Mouse (Mus musculus): ENCODE measurements at regions not wholly inside any gene's neighbourhood (a gene's known extent, or its start where the extent isn't known, plus 50 kb on each side); places are given as distances from the start of the nearest gene placed in this dataset.

- peak; percentile 73 for DNase-seq (ENCODE audit: low spot score)
Observed at GRCm38 (mm10) chr8:26689479-26690177, 287.5 kb upstream of the Zfp703 start.

- peak; percentile 58 for DNase-seq (ENCODE audit: low spot score)
Observed at GRCm38 (mm10) chr8:26690178-26690735, 286.9 kb upstream of the Zfp703 start.

GRCm38 (mm10) chr8:26697579-26698084 is 279.5 kb upstream of the Zfp703 start:
- DNase-seq (ENCODE audit: low spot score): no peak

GRCm38 (mm10) chr8:26698580-26698979 is 278.5 kb upstream of the Zfp703 start:
- no peak for DNase-seq (ENCODE audit: low spot score)

- no peak for DNase-seq (ENCODE audit: low spot score)
Observed at GRCm38 (mm10) chr8:26706048-26706767, 270.9 kb upstream of the Zfp703 start.

- no peak for DNase-seq (ENCODE audit: low spot score)
Observed at GRCm38 (mm10) chr8:26706768-26707156, 270.4 kb upstream of the Zfp703 start.

- no peak for DNase-seq (ENCODE audit: low spot score)
Observed at GRCm38 (mm10) chr8:26713836-26714235, 263.3 kb upstream of the Zfp703 start.

GRCm38 (mm10) chr8:26714714-26715113 is 262.4 kb upstream of the Zfp703 start:
- DNase-seq (ENCODE audit: low spot score): no peak

- DNase-seq (ENCODE audit: low spot score): no peak
Observed at GRCm38 (mm10) chr8:26718409-26719355, 258.4 kb upstream of the Zfp703 start.

- no peak for DNase-seq (ENCODE audit: low spot score)
Observed at GRCm38 (mm10) chr8:26722766-26723165, 254.4 kb upstream of the Zfp703 start.

GRCm38 (mm10) chr8:26724628-26725027 is 252.5 kb upstream of the Zfp703 start:
- DNase-seq (ENCODE audit: low spot score): no peak

- DNase-seq (ENCODE audit: low spot score): no peak
Observed at GRCm38 (mm10) chr8:26725521-26725920, 251.6 kb upstream of the Zfp703 start.

GRCm38 (mm10) chr8:26729351-26729750 is 247.8 kb upstream of the Zfp703 start:
- no peak for DNase-seq (ENCODE audit: low spot score)

GRCm38 (mm10) chr8:26731111-26731510 is 246.0 kb upstream of the Zfp703 start:
- no peak for DNase-seq (ENCODE audit: low spot score)

- DNase-seq (ENCODE audit: low spot score): no peak
Observed at GRCm38 (mm10) chr8:26744424-26744823, 232.7 kb upstream of the Zfp703 start.

- DNase-seq (ENCODE audit: low spot score): no peak
Observed at GRCm38 (mm10) chr8:26746811-26747210, 230.3 kb upstream of the Zfp703 start.

- peak; percentile 95 for DNase-seq (ENCODE audit: low spot score)
Observed at GRCm38 (mm10) chr8:26747241-26747972, 229.7 kb upstream of the Zfp703 start.

GRCm38 (mm10) chr8:26748161-26748971 is 228.8 kb upstream of the Zfp703 start:
- DNase-seq (ENCODE audit: low spot score): peak; percentile 46

- DNase-seq (ENCODE audit: low spot score): no peak
Observed at GRCm38 (mm10) chr8:26748972-26749291, 228.2 kb upstream of the Zfp703 start.

GRCm38 (mm10) chr8:26750120-26750519 is 227.0 kb upstream of the Zfp703 start:
- no peak for DNase-seq (ENCODE audit: low spot score)

Data from adipocyte (in vitro differentiated cells).